Mouse (Mus musculus): ENCODE results near the gene Gm42688. TPM values are rescaled to one million over a fixed set of nuclear protein-coding genes. Genes with fewer than 3 reads are reported as not detected.

Gm42688 gene
- polyA plus RNA-seq, 2 experiments: 0.76 to 2.4 TPM

DNA sequence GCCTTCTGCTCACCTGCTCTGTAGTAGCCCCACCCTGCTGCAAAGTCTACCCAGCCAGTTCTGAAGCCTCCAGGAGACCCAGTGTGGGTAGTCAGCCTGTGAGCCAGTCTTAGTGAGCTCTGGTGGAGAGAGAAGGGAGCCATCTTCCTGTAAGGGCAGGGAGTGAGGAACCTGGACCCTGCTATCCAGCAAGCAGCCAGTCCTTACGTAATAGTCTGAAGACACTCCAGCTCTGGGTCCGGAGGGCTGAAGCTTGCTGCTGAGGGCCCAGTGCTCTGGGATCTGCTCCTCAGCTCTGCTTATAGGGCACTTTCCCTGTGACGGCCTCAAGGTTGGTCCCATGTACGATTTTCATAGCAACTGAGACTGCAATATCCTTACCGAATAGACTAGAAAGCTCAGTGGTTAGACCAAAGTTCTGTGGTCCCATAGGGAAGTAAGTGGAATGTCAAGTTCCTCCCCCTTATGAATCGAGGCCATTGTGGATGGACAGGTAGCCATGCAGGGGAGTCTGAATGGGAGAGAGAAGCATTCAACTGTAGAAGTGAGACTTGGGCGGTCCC is 33.6 kb downstream of the Gm42688 start, which contains the start of gene Rtkn:
TSS of gene Rtkn (plus strand) at position 513 of the 563 bp plus-strand sequence.
- H3K27ac ChIP-seq: no peak within 1 kb of the TSS
- H3K4me3 ChIP-seq (ENCODE audit: insufficient read depth in 1 of 2, low read depth in 2 of 2, low read length in 2 of 2): peak within 1 kb of the TSS; percentile 53 to 55
- peak within 1 kb of the TSS; percentile 66 for H3K4me2 ChIP-seq (ENCODE audit: low read depth)
- H3K27me3 ChIP-seq (ENCODE audit: control insufficient read depth, insufficient read depth, low read length): peaks cover 23% of the 10 kb centered on the region
- DNase-seq (ENCODE audit: low read depth in 3 of 3, low spot score in 3 of 3) (no peak), ATAC-seq (ENCODE audit: insufficient read depth) (no peak)
- 61% methylated on average over 7 of the region's 7 CpGs for WGBS (ENCODE audit: insufficient replicate concordance)
- no peaks in the 10 kb centered on the region for H3K9me3 ChIP-seq (ENCODE audit: control insufficient read depth, low read length)
- TF ChIP-seq EP300 (IDR thresholded peaks at IDR 0.05; ENCODE audit: low read depth) (no peak), CTCF (IDR thresholded peaks at IDR 0.05; ENCODE audit: low read depth) (no peak)
- no peak within 1 kb of the TSS for H3K9ac ChIP-seq (replicated peaks)
- no peaks in the 10 kb centered on the region for H3K36me3 ChIP-seq (replicated peaks; ENCODE audit: control insufficient read depth, insufficient read depth, low read depth)
- peaks cover 8 to 10% of the 10 kb centered on the region in 2 experiments; a peak in 3 of 4 replicates for H3K4me1 ChIP-seq (replicated peaks; ENCODE audit: control insufficient read depth in 2 of 2, insufficient read depth in 2 of 2, low read length in 1 of 2)

DNA sequence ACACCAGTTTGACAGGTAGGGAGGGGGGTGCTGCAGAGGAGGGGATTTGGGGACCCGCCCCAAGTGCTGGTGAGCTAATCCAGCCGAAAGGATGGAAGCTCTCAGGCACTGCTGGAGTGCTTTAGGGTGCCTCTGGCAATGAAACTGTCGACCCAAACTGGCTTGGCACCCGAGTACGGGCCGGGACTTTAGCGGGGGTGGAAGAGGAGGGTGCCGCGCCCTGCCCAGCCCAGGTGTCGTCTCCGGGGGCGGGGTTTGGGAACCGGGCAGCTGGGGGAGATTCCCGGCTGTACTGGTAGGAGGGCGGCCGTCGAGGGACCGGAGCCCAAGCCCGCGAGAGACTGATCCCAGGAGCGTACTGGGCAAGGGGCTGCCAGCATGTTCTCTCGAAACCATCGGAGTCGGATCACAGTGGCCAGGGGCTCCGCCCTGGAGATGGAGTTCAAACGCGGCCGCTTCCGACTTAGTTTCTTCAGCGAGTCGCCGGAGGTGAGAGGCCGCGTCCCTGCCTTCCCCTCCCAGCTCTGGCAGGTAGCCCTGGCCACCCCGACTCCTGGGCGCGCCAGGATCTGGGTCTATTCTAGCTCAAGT is 34.2 kb downstream of the Gm42688 start:
- Histone ChIP-seq H3K27me3 (ENCODE audit: control insufficient read depth, insufficient read depth, low read length) (peaks cover 23% of the 10 kb centered on the region), H3K4me2 (ENCODE audit: low read depth) (peak overlapping the region; percentile 66), H3K4me1 (replicated peaks; ENCODE audit: control insufficient read depth in 2 of 2, insufficient read depth in 2 of 2, low read length in 1 of 2) (peaks cover 8 to 10% of the 10 kb centered on the region in 2 experiments; a peak in 3 of 4 replicates), H3K36me3 (replicated peaks; ENCODE audit: control insufficient read depth, insufficient read depth, low read depth) (no peaks in the 10 kb centered on the region), H3K9ac (replicated peaks) (no peak overlapping the region), H3K4me3 (ENCODE audit: insufficient read depth in 1 of 2, low read depth in 2 of 2, low read length in 2 of 2) (peak overlapping the region; percentile 53 to 55), H3K27ac (no peak overlapping the region), H3K9me3 (ENCODE audit: control insufficient read depth, low read length) (no peaks in the 10 kb centered on the region)
- TF ChIP-seq CTCF (IDR thresholded peaks at IDR 0.05; ENCODE audit: low read depth): no peak
- TF ChIP-seq EP300 (IDR thresholded peaks at IDR 0.05; ENCODE audit: low read depth): no peak
- WGBS (ENCODE audit: insufficient replicate concordance): 20% methylated on average over 37 of the region's 37 CpGs
- DNase-seq (ENCODE audit: low read depth in 3 of 3, low spot score in 3 of 3) (no peak), ATAC-seq (ENCODE audit: insufficient read depth) (no peak)

GRCm38 (mm10) chr6:83136291-83136880 is 35.0 kb downstream of the Gm42688 start:
- Histone ChIP-seq H3K9me3 (ENCODE audit: control insufficient read depth, low read length) (no peaks in the 10 kb centered on the region), H3K27me3 (ENCODE audit: control insufficient read depth, insufficient read depth, low read length) (peaks cover 23% of the 10 kb centered on the region), H3K4me1 (replicated peaks; ENCODE audit: control insufficient read depth in 2 of 2, insufficient read depth in 2 of 2, low read length in 1 of 2) (peaks cover 5 to 6% of the 10 kb centered on the region in 2 experiments; a peak in 3 of 4 replicates), H3K36me3 (replicated peaks; ENCODE audit: control insufficient read depth, insufficient read depth, low read depth) (no peaks in the 10 kb centered on the region), H3K9ac (replicated peaks) (peak overlapping the region; percentile 50; the same call in 1 of the 2 replicates), H3K4me2 (ENCODE audit: low read depth) (peak overlapping the region; percentile 66), H3K27ac (no peak overlapping the region), H3K4me3 (ENCODE audit: insufficient read depth in 1 of 2, low read depth in 2 of 2, low read length in 2 of 2) (peak overlapping the region; percentile 53 to 55)
- DNase-seq (ENCODE audit: low read depth in 3 of 3, low spot score in 3 of 3) (no peak), ATAC-seq (ENCODE audit: insufficient read depth) (no peak)
- 41% methylated on average over 5 of the region's 5 CpGs for WGBS (ENCODE audit: insufficient replicate concordance)
- TF ChIP-seq EP300 (IDR thresholded peaks at IDR 0.05; ENCODE audit: low read depth): no peak
- TF ChIP-seq CTCF (IDR thresholded peaks at IDR 0.05; ENCODE audit: low read depth): no peak

- Histone ChIP-seq H3K27me3 (ENCODE audit: control insufficient read depth, insufficient read depth, low read length) (peaks cover 26% of the 10 kb centered on the region), H3K27ac (peak overlapping the region; percentile 41), H3K4me2 (ENCODE audit: low read depth) (peak overlapping the region; percentile 66), H3K36me3 (replicated peaks; ENCODE audit: control insufficient read depth, insufficient read depth, low read depth) (no peaks in the 10 kb centered on the region), H3K9me3 (ENCODE audit: control insufficient read depth, low read length) (no peaks in the 10 kb centered on the region), H3K4me1 (replicated peaks; ENCODE audit: control insufficient read depth in 2 of 2, insufficient read depth in 2 of 2, low read length in 1 of 2) (peaks cover 4 to 6% of the 10 kb centered on the region in 2 experiments; a peak in 3 of 4 replicates), H3K4me3 (ENCODE audit: insufficient read depth in 1 of 2, low read depth in 2 of 2, low read length in 2 of 2) (peak overlapping the region; percentile 53 to 55), H3K9ac (replicated peaks) (peak overlapping the region; percentile 50)
- ATAC-seq (ENCODE audit: insufficient read depth): peak; percentile 25; the same call in 1 of the 2 replicates
- 2% methylated on average over 26 of the region's 26 CpGs for WGBS (ENCODE audit: insufficient replicate concordance)
- no peak for DNase-seq (ENCODE audit: low read depth in 3 of 3, low spot score in 3 of 3)
- no peak for TF ChIP-seq EP300 (IDR thresholded peaks at IDR 0.05; ENCODE audit: low read depth)
- no peak for TF ChIP-seq CTCF (IDR thresholded peaks at IDR 0.05; ENCODE audit: low read depth)
These were observed 35.6 kb downstream of the Gm42688 start for GRCm38 (mm10) chr6:83136881-83137575.

All from liver, embryonic 14.5 days (tissue).